Comparison of ENCODE assay signal across 9 mouse cellular contexts in the genomic region with DNA sequence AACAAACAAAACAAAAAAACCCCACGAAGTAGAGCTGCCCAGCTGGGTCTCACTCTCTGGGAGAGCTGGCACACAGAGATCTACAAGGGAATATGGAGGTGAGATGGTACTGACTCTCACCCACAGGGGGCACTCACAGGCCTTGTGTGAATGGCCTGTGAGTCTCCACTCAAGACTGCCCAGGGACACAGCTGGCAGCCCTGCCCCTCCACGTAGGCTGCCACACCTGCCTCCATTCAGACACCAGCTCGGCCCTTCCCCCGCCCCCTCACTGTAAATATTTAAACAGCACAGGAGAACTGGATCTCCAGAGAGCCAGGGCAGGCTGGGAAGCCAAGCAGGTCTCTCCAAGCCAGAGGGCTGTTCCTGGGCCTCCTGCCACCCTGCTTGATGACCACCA. TPM values are rescaled to one million over a fixed set of nuclear protein-coding genes. Genes with fewer than 3 reads are reported as not detected.
DNase-seq lines count a peak whose midpoint lies in the region; ATAC-seq and TF ChIP-seq lines count a peak whose summit lies in the region.
"Had no signal": no experiment of that assay in that cellular context is flagged by ENCODE, and none has a peak within 500 bp of the region (broad histone marks: within the 10 kb centered on the region; RNA-seq: fewer than 3 reads in every experiment).

No protein-coding gene starts in this region.

- no peaks in the 10 kb centered on the region for H3K4me1 ChIP-seq in liver, embryonic 15.5 days (replicated peaks)
- no peaks in the 10 kb centered on the region for H3K4me1 ChIP-seq in stomach, postnatal 0 days (replicated peaks; ENCODE audit: control insufficient read depth, insufficient read depth)

- H3K27me3 ChIP-seq in liver, embryonic 15.5 days = no peaks in the 10 kb centered on the region; the same call in 1 of the 2 replicates
- no peaks in the 10 kb centered on the region for H3K27me3 ChIP-seq in stomach, postnatal 0 days (ENCODE audit: control insufficient read depth, insufficient read depth, low read length)

- no peak overlapping the region for H3K27ac ChIP-seq in liver, embryonic 15.5 days (replicated peaks)
- H3K27ac ChIP-seq in stomach, postnatal 0 days (replicated peaks) = peak overlapping the region; percentile 77

- 34% methylated on average over 4 of the region's 4 CpGs for WGBS in liver, embryonic 15.5 days (ENCODE audit: insufficient replicate concordance)
- WGBS in stomach, postnatal 0 days = 13% methylated on average over 4 of the region's 4 CpGs

- no peak overlapping the region for H3K4me2 ChIP-seq in liver, embryonic 15.5 days
- H3K4me2 ChIP-seq in stomach, postnatal 0 days (replicated peaks; ENCODE audit: low read depth) = no peak overlapping the region

- H3K4me3 ChIP-seq in liver, embryonic 15.5 days (replicated peaks) = no peak overlapping the region
- H3K4me3 ChIP-seq in stomach, postnatal 0 days (ENCODE audit: low read depth, low read length) = no peak overlapping the region

- TF ChIP-seq CTCF in stomach, postnatal 0 days (IDR thresholded peaks at IDR 0.05; ENCODE audit: low read depth) = peak; percentile 80

- no peak for TF ChIP-seq EP300 in stomach, postnatal 0 days (optimal IDR thresholded peaks at IDR 0.05)

- no peak overlapping the region for H3K9ac ChIP-seq in liver, embryonic 15.5 days
- H3K9ac ChIP-seq in stomach, postnatal 0 days (ENCODE audit: low read length) = no peak overlapping the region

- DNase-seq in cerebellum, adult 8-10 months = peak; percentile 44
- DNase-seq in urinary bladder, adult 18-20 months (ENCODE audit: low spot score in 2 of 2) = peak; percentile 50 to 76
- no peak for DNase-seq in urinary bladder, postnatal 4 days (ENCODE audit: low spot score in 2 of 2)
- DNase-seq in stomach, postnatal 0 days (ENCODE audit: low spot score) = peak; percentile 95
- DNase-seq in thymus, postnatal 25 days = no peak
- DNase-seq in layer of hippocampus, adult 9-11 months = no peak
- DNase-seq: B cell, adult 2 months had no signal

- H3K9me3 ChIP-seq in liver, embryonic 15.5 days (replicated peaks) = no peaks in the 10 kb centered on the region
- no peaks in the 10 kb centered on the region for H3K9me3 ChIP-seq in stomach, postnatal 0 days (ENCODE audit: control insufficient read depth, low read length)

- no peaks in the 10 kb centered on the region for H3K36me3 ChIP-seq in liver, embryonic 15.5 days (replicated peaks)
- H3K36me3 ChIP-seq in stomach, postnatal 0 days (ENCODE audit: control insufficient read depth, insufficient read depth, low read length) = no peaks in the 10 kb centered on the region

- ATAC-seq in cerebellum, adult (ENCODE audit: insufficient number of reproducible peaks, low FRiP score, low TSS enrichment) = no peak
- ATAC-seq in liver, embryonic 15.5 days (ENCODE audit: insufficient read depth) = peak; percentile 67
- ATAC-seq in stomach, postnatal 0 days (ENCODE audit: low FRiP score, low TSS enrichment) = peak; percentile 96

RNA-seq across cellular contexts. Expression of a gene that starts 14.8 kb away (rescaled TPM):
- polyA plus RNA-seq in liver, embryonic 15.5 days (2015; fragmentation: Nextera tagmentation; extraction: Ambion mirVana) = 1.6 and 1.7 TPM in 2 replicates
- polyA plus RNA-seq in stomach, postnatal 0 days (2015; fragmentation: Nextera tagmentation; extraction: Ambion mirVana) = 3.2 and 4.2 TPM in 2 replicates

Comparison
In these comparisons a context has a peak if more than half of its experiments do, and no peak if none do; other contexts are left out.
1. DNase-seq: peak in cerebellum, adult 8-10 months (single experiment), urinary bladder, adult 18-20 months (2 of 2) and stomach, postnatal 0 days (single experiment); none in urinary bladder, postnatal 4 days (0 of 2), thymus, postnatal 25 days (single experiment) and layer of hippocampus, adult 9-11 months (single experiment).